Mouse (Mus musculus) embryo, embryonic 9.5 days (tissue): ENCODE data around the gene Lcmt2.
"Not testable (repeated sequence)": the region's sequence is repeated elsewhere in the genome, so short reads cannot be mapped to it uniquely, and the experiment has no call there.

ENCODE experiments used
- DNase-seq: peaks from one replicate; pipeline ENCODE4 v3.0.0-alpha.2; 2017; ENCODE audit errors: extremely low spot score

Lcmt2 gene

DNA sequence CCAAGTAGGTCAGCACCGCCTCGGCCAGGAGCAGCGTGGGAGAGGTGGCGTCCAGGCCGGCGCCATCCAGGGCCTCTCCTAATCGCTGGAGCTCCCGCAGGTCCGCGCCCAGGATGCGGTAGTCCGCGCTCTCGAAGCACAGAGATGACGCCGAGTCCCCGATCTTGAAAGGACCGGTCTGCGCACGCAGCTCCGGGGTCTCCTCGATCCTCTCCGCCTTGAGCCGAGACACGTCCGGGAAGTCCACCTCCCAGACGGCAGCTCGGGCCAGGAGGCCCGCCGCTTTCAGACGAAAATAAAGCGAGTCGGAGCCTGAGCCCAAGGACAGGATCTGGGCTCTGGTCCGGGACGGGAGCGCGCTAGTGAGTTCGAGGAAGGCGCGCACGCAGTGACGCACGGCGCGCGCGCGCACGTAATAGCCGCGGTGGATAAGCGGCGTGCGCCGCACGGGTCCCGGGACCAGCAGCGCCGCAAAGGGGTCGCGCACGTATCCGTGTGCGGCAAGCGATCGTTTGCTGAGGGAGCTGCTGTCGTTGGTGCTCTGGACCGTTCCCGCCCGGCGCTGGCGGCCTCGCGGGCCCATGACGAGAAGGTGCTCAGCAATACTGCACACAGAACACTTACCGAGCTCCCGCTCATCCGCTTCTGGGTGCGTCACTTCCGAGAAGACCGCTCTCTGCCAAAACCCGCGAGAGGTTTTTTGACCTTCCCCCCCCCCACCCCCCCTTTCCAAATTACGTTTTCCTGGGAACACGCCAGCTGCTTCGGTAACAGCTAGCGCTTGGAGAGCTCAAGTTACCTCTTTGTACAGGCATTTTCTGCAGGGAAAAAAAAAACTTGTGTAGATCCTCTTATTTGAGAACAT, at the start of gene Lcmt2, which contains the start of gene Adal:
Lcmt2 (minus strand) TSS at position 636 of the 865 bp plus-strand sequence.
Adal (plus strand) TSS at position 411 of the 865 bp plus-strand sequence.
- peak; percentile 94 for DNase-seq

DNA sequence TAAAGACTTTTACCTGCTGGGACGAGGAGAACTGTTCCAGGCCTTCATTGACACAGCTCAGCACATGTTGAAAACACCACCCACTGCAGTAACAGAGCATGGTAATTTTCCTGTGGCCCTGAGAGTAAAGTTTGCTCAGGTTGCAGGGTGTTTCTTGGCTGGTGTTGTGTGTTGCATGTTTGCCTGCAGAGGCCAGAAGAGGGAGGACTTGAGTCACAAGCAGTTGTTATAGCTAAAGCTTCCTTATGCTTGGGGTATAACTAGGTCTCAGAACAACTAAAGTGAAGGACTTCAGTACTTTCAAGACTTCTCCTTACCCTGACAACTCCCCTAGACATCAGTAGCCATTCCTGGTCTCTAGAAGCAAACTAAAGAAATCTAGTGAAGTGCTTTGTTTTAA, 48.1 kb upstream of the Lcmt2 start:
- DNase-seq = no peak

DNA sequence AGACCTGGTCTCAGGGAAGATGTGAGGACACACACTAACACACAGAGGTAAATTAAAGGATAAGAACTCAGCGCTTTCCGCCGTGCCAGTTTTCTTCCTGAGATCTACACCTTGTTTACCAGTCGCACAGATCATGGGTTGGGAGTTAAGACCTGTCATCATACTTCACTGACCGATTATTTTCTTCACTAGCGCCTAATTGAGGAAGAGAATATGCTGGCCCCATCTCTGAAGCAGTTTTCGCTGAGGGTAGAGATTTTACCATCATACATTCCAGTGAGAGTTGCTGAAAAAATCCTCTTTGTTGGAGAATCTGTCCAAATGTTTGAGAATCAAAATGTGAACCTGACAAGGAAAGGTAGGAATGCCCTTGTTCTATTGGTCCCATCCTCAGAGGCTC, 43.7 kb upstream of the Lcmt2 start:
- DNase-seq = no peak

GRCm38 (mm10) chr2:121183431-121183830, 43.0 kb upstream of the Lcmt2 start:
- DNase-seq = no peak

GRCm38 (mm10) chr2:121178828-121179479, 38.5 kb upstream of the Lcmt2 start:
- no peak for DNase-seq

- peak; percentile 88 for DNase-seq
These were observed 30.7 kb upstream of the Lcmt2 start, which contains the start of gene Zscan29 for GRCm38 (mm10) chr2:121170980-121171742. Gene Zscan29, minus strand, starts transcription at chr2:121171125.

- no peak for DNase-seq
These were observed 30.1 kb upstream of the Lcmt2 start, which contains the start of gene Tubgcp4 for GRCm38 (mm10) chr2:121170481-121170971. Gene Tubgcp4, plus strand, starts transcription at chr2:121170654.

GRCm38 (mm10) chr2:121169902-121170301, 29.4 kb upstream of the Lcmt2 start:
- no peak for DNase-seq

DNA sequence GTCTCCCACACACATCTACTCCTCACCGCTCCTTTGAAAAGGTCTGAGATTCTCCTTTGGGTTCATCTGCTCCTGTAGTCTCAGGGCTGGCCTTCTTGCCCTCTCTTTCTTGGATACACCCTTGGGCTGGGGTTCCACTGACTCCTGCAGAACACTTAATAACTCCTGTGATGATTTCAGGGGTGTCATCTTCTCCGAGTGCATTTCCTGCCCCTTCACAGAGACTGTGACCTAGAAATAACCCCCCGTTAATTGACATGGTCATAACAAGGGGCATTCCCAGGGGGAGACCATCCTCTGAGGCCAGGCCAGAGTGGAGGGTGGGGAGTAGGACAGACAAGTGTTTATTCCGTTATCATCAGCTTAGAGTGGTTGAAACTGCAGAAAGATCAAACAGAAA, 28.7 kb upstream of the Lcmt2 start:
- no peak for DNase-seq

DNA sequence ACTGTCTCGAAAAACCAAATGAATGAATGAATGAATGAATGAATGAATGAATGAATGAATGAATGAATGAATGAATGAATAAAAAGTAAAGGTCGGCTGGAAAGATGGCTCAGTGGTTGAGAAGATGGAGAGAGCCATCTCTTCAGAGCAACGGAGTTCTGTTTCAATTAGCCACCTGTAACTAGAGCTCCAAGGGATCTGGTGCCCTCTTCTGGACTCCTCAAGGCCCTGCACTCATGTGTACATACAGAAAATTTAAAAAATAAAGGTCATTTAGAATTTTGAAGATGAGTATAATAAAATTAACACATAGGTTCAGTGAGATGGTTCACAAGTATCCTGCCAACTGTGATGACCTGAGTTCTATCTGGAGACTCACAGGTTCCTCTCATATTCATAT, 12.6 kb upstream of the Lcmt2 start:
- no peak for DNase-seq

DNA sequence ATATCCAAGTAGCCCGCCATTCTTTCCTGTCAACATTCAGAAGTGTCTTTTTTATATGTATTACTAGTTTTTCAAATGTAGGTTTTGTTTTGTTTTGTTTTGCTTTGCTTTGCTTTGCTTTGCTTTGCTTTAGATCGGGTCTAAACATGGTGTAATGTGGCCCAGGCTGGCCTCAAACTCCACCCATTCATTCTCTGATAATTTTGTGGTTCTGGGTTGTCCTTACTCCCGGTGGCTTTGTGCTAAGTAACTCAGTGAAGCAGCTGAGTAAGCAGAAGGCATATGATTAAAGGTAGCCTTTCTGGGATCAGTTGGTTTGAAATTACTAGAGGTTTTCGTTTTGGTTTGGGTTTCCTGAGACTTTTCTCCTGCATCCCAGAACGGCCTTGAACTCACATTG, 9.2 kb upstream of the Lcmt2 start:
- no peak for DNase-seq

- no peak for DNase-seq
These were observed 2.0 kb upstream of the Lcmt2 start for GRCm38 (mm10) chr2:121142415-121142814.

- DNase-seq = no peak
These were observed 973 bp upstream of the Lcmt2 start for GRCm38 (mm10) chr2:121141216-121142035.

GRCm38 (mm10) chr2:121139266-121140017, 1.0 kb downstream of the Lcmt2 start:
- no peak for DNase-seq

GRCm38 (mm10) chr2:121137371-121137770, 3.1 kb downstream of the Lcmt2 start:
- DNase-seq = no peak

GRCm38 (mm10) chr2:121132822-121133221, 7.6 kb downstream of the Lcmt2 start:
- DNase-seq = no peak

GRCm38 (mm10) chr2:121128865-121129620, 11.4 kb downstream of the Lcmt2 start:
- no peak for DNase-seq

DNA sequence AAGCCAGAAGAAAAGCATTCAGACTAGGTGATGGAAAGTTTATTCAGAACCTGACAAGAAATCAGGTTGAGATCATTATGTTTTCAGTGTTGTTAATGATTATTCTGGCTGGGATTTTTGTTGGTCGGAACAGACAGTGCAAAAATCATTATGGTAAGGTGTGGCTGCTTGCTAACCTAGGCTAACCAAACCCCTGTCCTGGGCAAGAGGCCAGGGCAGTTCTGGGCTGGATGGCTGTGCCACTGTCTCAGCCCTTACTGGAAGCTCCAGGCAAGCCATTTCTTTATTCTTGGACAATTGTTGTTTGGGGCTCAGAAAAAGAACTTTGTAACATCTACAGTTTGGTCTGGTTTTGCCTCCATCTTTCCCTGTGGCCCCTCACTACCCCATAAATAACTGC, 12.9 kb downstream of the Lcmt2 start:
- DNase-seq = no peak

GRCm38 (mm10) chr2:121126302-121126701, 14.2 kb downstream of the Lcmt2 start:
- not testable (repeated sequence) for DNase-seq

- DNase-seq = no peak
These were observed 21.2 kb downstream of the Lcmt2 start for GRCm38 (mm10) chr2:121119260-121119659.
